Mouse (Mus musculus) kidney, adult 2 months (tissue): ENCODE results near the gene Snrpa. TPM values are rescaled to one million over a fixed set of nuclear protein-coding genes. Genes with fewer than 3 reads are reported as not detected.
A peak's percentile ranks its signal among the peaks of the same experiment; 100 is the strongest.

Experiments used
- DNase-seq: peaks from one replicate; pipeline ENCODE4 v3.0.0; 2021
- H3K27ac ChIP-seq: fragments of 200-500 bp; 2 replicates; pipeline ENCODE4 v1.5.1; 2012; ENCODE audit warnings: low read depth, low read length, control low read depth, inconsistent platforms; ENCODE audit not compliant: insufficient read depth
- H3K27me3 ChIP-seq: fragments of 200-500 bp; replicated peaks from 2 replicates; pipeline ENCODE4 v1.6.1; 2012; ENCODE audit warnings: mild to moderate bottlenecking, moderate library complexity, low read length, inconsistent platforms; ENCODE audit not compliant: control insufficient read depth, insufficient read depth
- H3K36me3 ChIP-seq: fragments of 200-500 bp; 2 replicates; pipeline ENCODE4 v1.6.1; 2012; ENCODE audit warnings: mild to moderate bottlenecking, moderate library complexity, low read length, inconsistent platforms; ENCODE audit not compliant: control insufficient read depth, insufficient read depth
- H3K4me1 ChIP-seq: fragments of 200-500 bp; 2 replicates; pipeline ENCODE4 v1.6.1; 2011; ENCODE audit warnings: low read length; ENCODE audit not compliant: control insufficient read depth, insufficient read depth
- H3K4me3 ChIP-seq: fragments of 200-500 bp; 2 replicates; pipeline ENCODE4 v1.5.1; 2011; ENCODE audit warnings: mild to moderate bottlenecking, low read depth, low read length, control low read depth; ENCODE audit not compliant: insufficient read depth
- CTCF ChIP-seq: fragments of 200-500 bp; conservative IDR thresholded peaks from 2 replicates; pipeline ENCODE4 v1.5.1; 2011; ENCODE audit warnings: low read depth, mild to moderate bottlenecking, control low read depth, low read length, moderate library complexity, mixed read lengths; ENCODE audit not compliant: insufficient read depth, insufficient read length
- POLR2A ChIP-seq: fragments of 200-500 bp; IDR thresholded peaks from one replicate; pipeline ENCODE4 v1.6.1; 2011; ENCODE audit warnings: low read depth, low read length, control low read depth
- WGBS: fragments of 180-500 bp; shearing (Covaris S2); methylation state at CpG from one replicate; pipeline ENCODE4 v1.1.7; 2018; 5-methylcytosine and 5-hydroxymethylcytosine counted together
- polyA plus RNA-seq: library from polyadenylated mRNA; depleted of rRNA; stranded (reverse); fragments of >200 nt; gene quantifications from 2 replicates; pipeline ENCODE4 v1.2.3, GENCODE M21; 2012

Snrpa gene
- polyA plus RNA-seq, 1 experiment = 127 TPM

- Histone ChIP-seq H3K27me3 (no peaks in the 10 kb centered on the region), H3K27ac (peak overlapping the region; percentile 54), H3K4me3 (peak overlapping the region; percentile 80), H3K36me3 (no peaks in the 10 kb centered on the region), H3K4me1 (peaks cover 13% of the 10 kb centered on the region)
- WGBS = 17% methylated on average over 4 of the region's 4 CpGs
- DNase-seq = no peak
- TF ChIP-seq CTCF = no peak
- no peak for TF ChIP-seq POLR2A
These were observed 18.1 kb downstream of the Snrpa start for GRCm38 (mm10) chr7:27177942-27178323.

DNA sequence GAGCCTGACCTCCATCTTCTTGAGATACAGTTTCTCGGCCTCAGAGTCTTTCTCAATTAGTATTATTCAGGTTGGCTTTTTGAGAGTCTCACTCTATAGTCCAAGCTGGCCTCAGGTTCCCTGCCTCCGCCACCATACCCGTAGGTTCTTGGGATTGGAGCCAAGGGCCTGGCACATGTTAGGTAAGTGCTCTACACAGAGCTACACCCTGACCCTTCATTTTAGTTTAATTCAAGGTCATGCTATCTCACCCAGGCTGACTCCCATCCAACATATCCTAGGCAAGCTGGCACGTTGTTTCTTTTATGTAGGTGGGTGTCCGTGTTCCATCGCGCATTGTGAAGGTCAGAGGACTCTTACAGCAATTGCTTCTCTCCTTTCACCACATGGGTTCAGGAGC, 21.2 kb downstream of the Snrpa start:
- peaks cover 3% of the 10 kb centered on the region for H3K36me3 ChIP-seq
- WGBS = 74% methylated on average over 7 of the region's 7 CpGs
- no peaks in the 10 kb centered on the region for H3K27me3 ChIP-seq
- H3K4me3 ChIP-seq = no peak overlapping the region
- TF ChIP-seq POLR2A = no peak
- TF ChIP-seq CTCF = no peak
- H3K27ac ChIP-seq = no peak overlapping the region
- peaks cover 6% of the 10 kb centered on the region; the same call in 1 of the 2 replicates for H3K4me1 ChIP-seq
- DNase-seq = no peak

DNA sequence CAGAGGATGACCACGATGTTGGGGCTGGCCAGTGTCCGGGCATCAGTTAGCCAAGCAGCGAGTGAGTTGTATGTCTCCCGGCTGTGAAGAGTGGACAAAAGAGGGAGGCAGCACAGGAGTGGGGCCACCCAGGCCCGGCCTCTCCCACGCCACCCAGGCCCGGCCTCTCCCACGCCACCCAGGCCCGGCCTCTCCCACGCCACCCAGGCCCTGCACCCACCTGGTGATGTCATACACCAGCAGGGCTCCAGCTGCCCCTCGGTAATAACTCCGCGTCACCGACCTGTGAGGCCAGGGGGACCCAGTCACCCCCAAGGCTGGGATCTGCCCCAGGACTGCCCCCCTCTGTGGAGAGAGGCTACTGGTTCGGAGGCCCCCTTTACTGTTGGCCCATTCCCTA, 21.6 kb downstream of the Snrpa start:
- H3K27me3 ChIP-seq = no peaks in the 10 kb centered on the region
- peaks cover 2% of the 10 kb centered on the region; the same call in 1 of the 2 replicates for H3K4me1 ChIP-seq
- no peak for DNase-seq
- no peak overlapping the region for H3K27ac ChIP-seq
- TF ChIP-seq CTCF (no peak), POLR2A (no peak)
- peaks cover 3% of the 10 kb centered on the region for H3K36me3 ChIP-seq
- no peak overlapping the region for H3K4me3 ChIP-seq
- WGBS = 88% methylated on average over 15 of the region's 15 CpGs

- no peak overlapping the region for H3K27ac ChIP-seq
- peaks cover 3% of the 10 kb centered on the region for H3K36me3 ChIP-seq
- peaks cover 14% of the 10 kb centered on the region for H3K4me1 ChIP-seq
- whole genome bisulfite sequencing = 89% methylated on average over 3 of the region's 3 CpGs
- no peak overlapping the region for H3K4me3 ChIP-seq
- no peak for DNase-seq
- TF ChIP-seq CTCF = no peak
- no peak for TF ChIP-seq POLR2A
- H3K27me3 ChIP-seq = no peaks in the 10 kb centered on the region
These were observed 25.1 kb downstream of the Snrpa start for GRCm38 (mm10) chr7:27170981-27171380.

- H3K36me3 ChIP-seq = peaks cover 3% of the 10 kb centered on the region
These were observed 27.7 kb downstream of the Snrpa start for GRCm38 (mm10) chr7:27168371-27168770.

DNA sequence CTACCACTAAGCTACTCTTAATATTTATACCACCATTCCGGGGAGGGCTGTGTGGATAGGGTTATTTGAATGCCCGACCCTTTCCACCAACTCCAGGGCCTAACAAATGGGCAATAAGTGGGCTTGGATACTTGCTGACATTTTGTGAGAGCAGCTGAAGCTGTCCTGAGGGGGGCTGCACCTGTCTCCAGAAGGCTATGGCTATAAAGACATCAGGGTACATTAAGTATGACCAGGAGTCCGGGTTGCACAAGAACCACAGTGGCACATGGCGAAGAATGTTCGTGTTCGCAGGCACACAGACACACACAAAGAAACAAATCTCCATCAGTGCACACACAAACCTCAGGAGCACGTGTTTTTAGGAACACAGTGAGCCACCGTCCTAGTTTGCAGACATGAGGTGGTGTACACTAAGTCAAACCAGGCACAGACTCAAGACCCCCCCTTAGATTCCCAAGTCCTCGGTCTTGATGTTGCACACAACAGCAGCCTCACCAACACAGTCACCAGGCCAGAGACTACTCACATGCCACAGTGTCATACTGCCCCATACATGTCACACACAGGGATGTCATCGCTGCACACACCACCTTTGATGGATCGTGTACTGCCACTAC, 28.5 kb downstream of the Snrpa start:
- WGBS = 63% methylated on average over 11 of the region's 11 CpGs
- no peaks in the 10 kb centered on the region for H3K27me3 ChIP-seq
- DNase-seq = no peak
- H3K4me3 ChIP-seq = peak overlapping the region; percentile 46
- peaks cover 30% of the 10 kb centered on the region for H3K4me1 ChIP-seq
- TF ChIP-seq POLR2A (no peak), CTCF (no peak)
- peaks cover 2% of the 10 kb centered on the region for H3K36me3 ChIP-seq
- H3K27ac ChIP-seq = peak overlapping the region; percentile 81

More at GRCm38 (mm10) chr7:27168371-27168770, 27.7 kb downstream of the Snrpa start:
- TF ChIP-seq CTCF = no peak
- no peak for TF ChIP-seq POLR2A
- Histone ChIP-seq H3K4me3 (no peak overlapping the region; the same call in 1 of the 2 replicates), H3K4me1 (peaks cover 26% of the 10 kb centered on the region), H3K27ac (peak overlapping the region; percentile 21; the same call in 1 of the 2 replicates), H3K27me3 (no peaks in the 10 kb centered on the region)
- 54% methylated on average over 5 of the region's 5 CpGs for WGBS
- DNase-seq = peak; percentile 55

DNA sequence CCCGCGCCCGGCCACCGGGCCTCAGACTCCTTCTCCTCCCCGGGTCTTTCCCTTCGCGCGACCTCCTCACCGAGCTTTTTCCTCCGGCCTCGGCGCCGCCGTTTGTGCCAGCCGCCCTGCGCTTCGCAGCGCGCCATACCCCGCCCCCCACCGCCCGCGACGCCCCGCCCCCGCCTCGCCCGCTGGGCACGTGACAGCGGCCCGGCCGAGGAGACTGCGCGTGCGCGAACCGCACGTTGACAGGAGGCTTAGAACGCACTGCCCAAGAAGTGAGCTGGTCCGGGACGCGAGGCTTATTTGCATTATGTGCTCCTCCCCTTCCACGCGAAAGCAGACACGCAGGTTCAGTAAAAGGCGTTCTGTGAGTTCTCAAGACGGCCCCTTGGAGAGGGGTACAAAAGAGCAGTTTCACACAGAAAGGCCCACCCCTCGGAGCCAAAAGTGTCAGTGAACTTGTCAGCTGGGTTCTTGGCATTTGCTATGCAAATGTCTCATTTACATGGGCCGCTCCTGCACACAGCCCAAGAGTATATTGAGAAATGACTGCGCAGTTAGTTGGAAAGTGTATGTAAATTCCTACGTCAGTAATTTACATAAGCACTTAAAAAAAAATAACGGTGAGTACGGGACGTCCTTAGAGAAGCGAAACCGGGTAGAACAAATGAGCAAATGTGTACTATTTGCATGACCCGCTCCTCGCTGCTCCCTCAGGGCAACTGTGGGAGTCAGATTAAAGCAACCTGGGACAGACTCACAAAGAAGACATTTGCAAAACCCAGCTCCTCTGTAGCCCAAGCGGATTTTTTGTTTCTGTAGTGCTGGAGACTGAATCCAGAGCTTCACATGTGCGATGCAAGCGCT, 29.2 kb downstream of the Snrpa start, which contains the start of gene Egln2:
Egln2 (minus strand) TSS at position 189 of the 861 bp plus-strand sequence.
- peak; percentile 98 for DNase-seq
- TF ChIP-seq POLR2A = peak; percentile 58
- no peak for TF ChIP-seq CTCF
- WGBS = under 1% methylated on average over 61 of the region's 61 CpGs

More for the DNA sequence above, 29.2 kb downstream of the Snrpa start, which contains the start of gene Egln2:
- Histone ChIP-seq H3K27ac (peak within 1 kb of the TSS; percentile 97), H3K4me3 (peak within 1 kb of the TSS; percentile 93), H3K36me3 (no peaks in the 10 kb centered on the region; the same call in 1 of the 2 replicates), H3K4me1 (peaks cover 30% of the 10 kb centered on the region), H3K27me3 (no peaks in the 10 kb centered on the region)
